In the genomic region with DNA sequence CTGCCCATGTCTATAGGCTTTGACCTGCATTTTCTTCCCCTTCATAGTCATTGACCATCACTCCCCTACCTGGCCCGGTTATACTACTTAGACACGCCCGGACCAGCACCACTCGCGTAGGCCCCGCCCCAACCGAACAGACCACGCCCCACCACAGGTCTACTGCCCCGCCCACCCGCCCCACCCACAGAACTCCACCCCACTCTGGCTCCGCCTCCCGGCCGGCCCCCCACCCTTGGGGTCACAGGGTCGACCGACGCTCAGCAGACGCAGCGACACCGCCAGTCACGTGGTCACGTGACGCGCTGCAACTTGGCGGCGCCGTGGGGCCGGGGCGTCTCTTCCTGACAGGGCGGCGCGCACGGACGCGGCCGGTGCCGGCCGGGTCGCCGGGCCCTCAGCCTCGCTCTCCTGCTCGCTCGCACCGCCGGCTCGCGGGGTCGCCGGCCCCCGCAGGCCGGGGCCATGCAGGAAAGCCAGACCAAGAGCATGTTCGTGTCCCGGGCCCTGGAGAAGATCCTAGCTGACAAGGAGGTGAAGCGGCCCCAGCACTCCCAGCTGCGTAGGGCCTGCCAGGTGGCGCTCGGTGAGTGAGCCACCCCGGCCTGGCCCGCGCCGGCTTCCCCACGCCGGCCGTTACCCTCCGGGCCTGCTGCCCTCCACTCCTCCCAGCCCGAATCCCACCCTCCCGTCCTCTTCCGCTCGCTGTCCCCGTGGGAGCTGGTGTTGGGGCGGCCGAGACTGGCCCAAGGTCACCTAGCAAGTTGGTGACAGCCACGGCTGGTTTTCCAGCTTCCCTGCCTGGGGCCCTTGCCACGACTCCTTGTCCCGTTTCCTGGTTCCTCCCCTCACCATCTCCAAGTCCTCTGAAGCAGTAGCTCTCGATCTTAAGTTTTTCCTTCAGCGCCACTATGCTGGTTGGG, we compare ENCODE assay signal across 8 mouse cellular contexts. TPM values are rescaled to one million over a fixed set of nuclear protein-coding genes. Genes with fewer than 3 reads are reported as not detected.
DNase-seq lines count a peak whose midpoint lies in the region; ATAC-seq and TF ChIP-seq lines count a peak whose summit lies in the region.

A gene (plus strand): TSS at position 339 of the 923 bp plus-strand sequence.

- no peaks in the 10 kb centered on the region for H3K9me3 ChIP-seq in E14TG2a.4 (ENCODE audit: low read length)
- no peaks in the 10 kb centered on the region for H3K9me3 ChIP-seq in forebrain, embryonic 12.5 days
- no peaks in the 10 kb centered on the region for H3K9me3 ChIP-seq in heart, embryonic 16.5 days (replicated peaks; ENCODE audit: control insufficient read depth, low read length)
- no peaks in the 10 kb centered on the region for H3K9me3 ChIP-seq in liver, embryonic 14.5 days (ENCODE audit: control insufficient read depth, low read length)
- no peaks in the 10 kb centered on the region for H3K9me3 ChIP-seq in stomach, embryonic 15.5 days

- peak within 1 kb of the TSS; percentile 76 for H3K9ac ChIP-seq in forebrain, embryonic 12.5 days
- H3K9ac ChIP-seq in heart, embryonic 16.5 days (ENCODE audit: low read length) = peak within 1 kb of the TSS; percentile 88
- H3K9ac ChIP-seq in liver, embryonic 14.5 days (replicated peaks) = peak within 1 kb of the TSS; percentile 92
- H3K9ac ChIP-seq in stomach, embryonic 15.5 days = peak within 1 kb of the TSS; percentile 83

- TF ChIP-seq EP300 in liver, embryonic 14.5 days (IDR thresholded peaks at IDR 0.05; ENCODE audit: low read depth) = no peak

- peak within 1 kb of the TSS; percentile 95 for H3K4me3 ChIP-seq in E14TG2a.4 (replicated peaks; ENCODE audit: low read length)
- peak within 1 kb of the TSS; percentile 77 for H3K4me3 ChIP-seq in forebrain, embryonic 12.5 days (replicated peaks)
- peak within 1 kb of the TSS; percentile 82 for H3K4me3 ChIP-seq in heart, embryonic 16.5 days (ENCODE audit: low read length)
- peak within 1 kb of the TSS; percentile 95 to 96 for H3K4me3 ChIP-seq in liver, embryonic 14.5 days (ENCODE audit: insufficient read depth in 1 of 2, low read depth in 2 of 2, low read length in 2 of 2)
- H3K4me3 ChIP-seq in stomach, embryonic 15.5 days (replicated peaks) = peak within 1 kb of the TSS; percentile 85

- TF ChIP-seq CTCF in E14TG2a.4 (conservative IDR thresholded peaks at IDR 0.05; ENCODE audit: low read length) = no peak
- peak; percentile 10; the same call in 1 of the 2 replicates for TF ChIP-seq CTCF in liver, embryonic 14.5 days (IDR thresholded peaks at IDR 0.05; ENCODE audit: low read depth)

- H3K27me3 ChIP-seq in E14TG2a.4 (ENCODE audit: insufficient read depth, low read length) = no peaks in the 10 kb centered on the region
- 0 out of 2 replicates have a peak, but pooled peaks cover 8% of the 10 kb centered on the region for H3K27me3 ChIP-seq in forebrain, embryonic 12.5 days
- no peaks in the 10 kb centered on the region for H3K27me3 ChIP-seq in heart, embryonic 16.5 days (ENCODE audit: control insufficient read depth, insufficient read depth, low read length)
- H3K27me3 ChIP-seq in liver, embryonic 14.5 days (ENCODE audit: control insufficient read depth, insufficient read depth, low read length) = no peaks in the 10 kb centered on the region
- no peaks in the 10 kb centered on the region for H3K27me3 ChIP-seq in stomach, embryonic 15.5 days (replicated peaks)

- WGBS in forebrain, embryonic 12.5 days = under 1% methylated on average over 68 of the region's 76 CpGs
- WGBS in heart, embryonic 16.5 days = under 1% methylated on average over 76 of the region's 76 CpGs
- WGBS in liver, embryonic 14.5 days (ENCODE audit: insufficient replicate concordance) = under 1% methylated on average over 76 of the region's 76 CpGs
- under 1% methylated on average over 71 of the region's 76 CpGs for WGBS in stomach, embryonic 15.5 days

- peak within 1 kb of the TSS; percentile 46; the same call in 1 of the 2 replicates for H3K27ac ChIP-seq in forebrain, embryonic 12.5 days
- H3K27ac ChIP-seq in heart, embryonic 16.5 days (ENCODE audit: low read length) = peak within 1 kb of the TSS; percentile 85
- H3K27ac ChIP-seq in liver, embryonic 14.5 days = peak within 1 kb of the TSS; percentile 76
- H3K27ac ChIP-seq in stomach, embryonic 15.5 days = peak within 1 kb of the TSS; percentile 85

- peak; percentile 85 for DNase-seq in c-Kit-positive CD71-positive TER-119-positive erythroid progenitor cells, embryonic 14.5 days (ENCODE audit: low spot score)
- DNase-seq in kidney, postnatal 36 days = peak; percentile 93 to 96
- peak; percentile 83 to 86 (median 84) for DNase-seq in liver, embryonic 14.5 days (ENCODE audit: low read depth in 3 of 3, low spot score in 3 of 3)
- peak; percentile 88 for DNase-seq in neural tube, embryonic 10.5 days (ENCODE audit: extremely low spot score, low spot score)

- H3K4me2 ChIP-seq in forebrain, embryonic 12.5 days = peak within 1 kb of the TSS; percentile 84
- H3K4me2 ChIP-seq in heart, embryonic 16.5 days (ENCODE audit: low read depth, low read length) = peak within 1 kb of the TSS; percentile 77
- peak within 1 kb of the TSS; percentile 99 for H3K4me2 ChIP-seq in liver, embryonic 14.5 days (ENCODE audit: low read depth)
- H3K4me2 ChIP-seq in stomach, embryonic 15.5 days = peak within 1 kb of the TSS; percentile 91

- ATAC-seq in forebrain, embryonic 12.5 days (ENCODE audit: low FRiP score) = peak; percentile 90
- ATAC-seq in heart, embryonic 16.5 days (replicated peaks; ENCODE audit: extremely low read depth, insufficient read depth, low FRiP score) = peak; percentile 93
- peak; percentile 93 for ATAC-seq in liver, embryonic 14.5 days (ENCODE audit: insufficient read depth)
- ATAC-seq in stomach, embryonic 15.5 days (ENCODE audit: insufficient read depth, low FRiP score, low read depth) = peak; percentile 89

- H3K36me3 ChIP-seq in E14TG2a.4 (ENCODE audit: insufficient read depth, low read length) = peaks cover 4% of the 10 kb centered on the region; the same call in 1 of the 2 replicates
- H3K36me3 ChIP-seq in forebrain, embryonic 12.5 days (replicated peaks) = no peaks in the 10 kb centered on the region
- no peaks in the 10 kb centered on the region for H3K36me3 ChIP-seq in heart, embryonic 16.5 days (ENCODE audit: control insufficient read depth, insufficient read depth)
- no peaks in the 10 kb centered on the region for H3K36me3 ChIP-seq in liver, embryonic 14.5 days (replicated peaks; ENCODE audit: control insufficient read depth, insufficient read depth, low read depth)
- H3K36me3 ChIP-seq in stomach, embryonic 15.5 days = no peaks in the 10 kb centered on the region

- peaks cover 29% of the 10 kb centered on the region for H3K4me1 ChIP-seq in E14TG2a.4 (replicated peaks; ENCODE audit: low read depth, low read length)
- H3K4me1 ChIP-seq in forebrain, embryonic 12.5 days = peaks cover 15% of the 10 kb centered on the region
- H3K4me1 ChIP-seq in heart, embryonic 16.5 days (ENCODE audit: control insufficient read depth, insufficient read depth, low read length) = peaks cover 14% of the 10 kb centered on the region
- H3K4me1 ChIP-seq in liver, embryonic 14.5 days (replicated peaks; ENCODE audit: control insufficient read depth in 2 of 2, insufficient read depth in 2 of 2, low read length in 1 of 2) = peaks cover 20 to 23% of the 10 kb centered on the region in 2 experiments
- H3K4me1 ChIP-seq in stomach, embryonic 15.5 days = peaks cover 7% of the 10 kb centered on the region; the same call in 1 of the 2 replicates

RNA-seq across cellular contexts. Expression of the gene that starts here (rescaled TPM):
- polyA plus RNA-seq in forebrain, embryonic 12.5 days (2016; fragmentation: Nextera tagmentation; extraction: Ambion mirVana) = 5.3 and 5.8 TPM in 2 replicates
- 6.2 TPM in 2 replicates for polyA plus RNA-seq in heart, embryonic 16.5 days (2015; fragmentation: Nextera tagmentation; extraction: Ambion mirVana)
- 4.4 and 5.5 TPM in 2 replicates for polyA plus RNA-seq in liver, embryonic 14.5 days (2012; rRNA removed)
- 4.8 and 5.3 TPM in 2 replicates for polyA plus RNA-seq in liver, embryonic 14.5 days (2014; fragmentation: Nextera tagmentation; extraction: Ambion mirVana)
- 4.5 and 5.2 TPM in 2 replicates for polyA plus RNA-seq in stomach, embryonic 15.5 days (2015; fragmentation: Nextera tagmentation; extraction: Ambion mirVana)

Comparison
In these comparisons a context has a peak if more than half of its experiments do, and no peak if none do; other contexts are left out.
1. Peak in every context shown above with its lines: DNase-seq, ATAC-seq, H3K4me3 ChIP-seq and H3K27ac ChIP-seq.